Mouse (Mus musculus) liver (tissue): Measurements from ENCODE around the gene Map4k3.
A peak's percentile ranks its signal among the peaks of the same experiment; 100 is the strongest.
"Not testable (repeated sequence)": the region's sequence is repeated elsewhere in the genome, so short reads cannot be mapped to it uniquely, and the experiment has no call there.

Experiments used
- DNase-seq: peaks from one replicate; pipeline ENCODE4 v3.0.0-alpha.2; 2020; ENCODE audit warnings: mixed read lengths

Map4k3 gene

GRCm38 (mm10) chr17:80624979-80625378 lies 103.3 kb downstream of the Map4k3 start:
- no peak for DNase-seq

GRCm38 (mm10) chr17:80621691-80622090 lies 106.6 kb downstream of the Map4k3 start:
- DNase-seq, result no peak

- DNase-seq, result peak; percentile 44
These were observed 107.4 kb downstream of the Map4k3 start for GRCm38 (mm10) chr17:80620786-80621423.

- no peak for DNase-seq
These were observed 108.7 kb downstream of the Map4k3 start for GRCm38 (mm10) chr17:80619556-80619955.

- DNase-seq, result no peak
These were observed 109.4 kb downstream of the Map4k3 start for GRCm38 (mm10) chr17:80618890-80619289.

GRCm38 (mm10) chr17:80603806-80604205 lies 124.5 kb downstream of the Map4k3 start:
- no peak for DNase-seq

GRCm38 (mm10) chr17:80603079-80603625 lies 125.1 kb downstream of the Map4k3 start:
- no peak for DNase-seq

GRCm38 (mm10) chr17:80601371-80601770 lies 126.9 kb downstream of the Map4k3 start:
- DNase-seq, result peak; percentile 46

- no peak for DNase-seq
These were observed 145.2 kb downstream of the Map4k3 start for GRCm38 (mm10) chr17:80583051-80583450.

- DNase-seq, result no peak
These were observed 148.4 kb downstream of the Map4k3 start for GRCm38 (mm10) chr17:80579901-80580300.

- no peak for DNase-seq
These were observed 149.2 kb downstream of the Map4k3 start for GRCm38 (mm10) chr17:80579089-80579488.

GRCm38 (mm10) chr17:80578041-80578440 lies 150.2 kb downstream of the Map4k3 start:
- DNase-seq, result no peak

- no peak for DNase-seq
These were observed 150.6 kb downstream of the Map4k3 start, which contains the start of gene Cdkl4 for GRCm38 (mm10) chr17:80577639-80578038. Gene Cdkl4, minus strand, starts transcription at chr17:80577813.

- DNase-seq, result peak; percentile 37
These were observed 151.1 kb downstream of the Map4k3 start for GRCm38 (mm10) chr17:80577214-80577613.

GRCm38 (mm10) chr17:80575008-80575407 lies 153.3 kb downstream of the Map4k3 start:
- DNase-seq, result no peak

- no peak for DNase-seq
These were observed 153.8 kb downstream of the Map4k3 start for GRCm38 (mm10) chr17:80574471-80574965.

- DNase-seq, result no peak
These were observed 155.9 kb downstream of the Map4k3 start for GRCm38 (mm10) chr17:80572187-80572935.

GRCm38 (mm10) chr17:80571460-80571859 lies 156.8 kb downstream of the Map4k3 start:
- no peak for DNase-seq

GRCm38 (mm10) chr17:80569718-80570117 lies 158.6 kb downstream of the Map4k3 start:
- DNase-seq, result not testable (repeated sequence)

GRCm38 (mm10) chr17:80568842-80569601 lies 159.3 kb downstream of the Map4k3 start:
- no peak for DNase-seq

- no peak for DNase-seq
These were observed 159.8 kb downstream of the Map4k3 start for GRCm38 (mm10) chr17:80568441-80568840.

- DNase-seq, result no peak
These were observed 163.7 kb downstream of the Map4k3 start for GRCm38 (mm10) chr17:80564611-80564924.
